Mouse (Mus musculus): ENCODE measurements around the gene Rbfox2.

Gene Rbfox2

DNA sequence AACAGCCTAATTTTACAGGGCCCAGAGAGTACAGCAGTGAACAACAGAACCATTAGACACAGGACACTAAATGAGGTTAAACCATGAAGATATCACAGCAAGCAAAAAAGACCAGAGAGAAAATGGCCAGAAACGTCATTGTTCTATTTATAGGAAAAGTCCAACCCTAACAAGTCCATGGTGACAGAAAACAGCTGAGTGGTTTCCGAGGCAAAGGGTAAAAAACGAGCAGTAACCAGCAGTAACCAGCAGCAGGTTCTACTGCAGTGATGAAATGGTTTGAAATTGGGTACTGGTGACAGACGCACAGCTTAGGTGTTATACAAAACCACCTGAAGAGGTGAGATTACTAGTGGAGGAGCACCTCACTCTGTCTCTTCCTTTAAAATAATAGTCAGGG, 72.5 kb downstream of the Rbfox2 start:
- DNase-seq (ENCODE audit: low spot score in 2 of 2) = no peak

DNA sequence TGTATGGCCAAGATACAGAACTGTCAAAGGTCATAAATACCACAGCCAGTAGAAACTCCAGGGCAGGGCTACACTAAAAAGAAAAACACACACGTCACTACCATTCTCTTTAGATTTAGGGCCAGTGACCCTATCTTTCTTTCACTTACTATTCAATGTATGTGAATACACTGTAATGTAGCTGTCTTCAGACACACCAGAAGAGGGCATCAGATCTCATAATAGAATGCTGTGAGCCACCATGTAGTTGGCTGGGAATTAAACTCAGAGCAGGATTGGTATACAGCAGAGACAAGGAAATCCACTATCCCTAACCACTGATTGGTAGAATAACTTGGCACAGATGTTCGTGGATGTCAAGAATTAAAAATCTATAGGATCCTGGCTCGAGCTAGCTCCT, 76.7 kb downstream of the Rbfox2 start:
- DNase-seq (ENCODE audit: low spot score in 2 of 2) = no peak

DNA sequence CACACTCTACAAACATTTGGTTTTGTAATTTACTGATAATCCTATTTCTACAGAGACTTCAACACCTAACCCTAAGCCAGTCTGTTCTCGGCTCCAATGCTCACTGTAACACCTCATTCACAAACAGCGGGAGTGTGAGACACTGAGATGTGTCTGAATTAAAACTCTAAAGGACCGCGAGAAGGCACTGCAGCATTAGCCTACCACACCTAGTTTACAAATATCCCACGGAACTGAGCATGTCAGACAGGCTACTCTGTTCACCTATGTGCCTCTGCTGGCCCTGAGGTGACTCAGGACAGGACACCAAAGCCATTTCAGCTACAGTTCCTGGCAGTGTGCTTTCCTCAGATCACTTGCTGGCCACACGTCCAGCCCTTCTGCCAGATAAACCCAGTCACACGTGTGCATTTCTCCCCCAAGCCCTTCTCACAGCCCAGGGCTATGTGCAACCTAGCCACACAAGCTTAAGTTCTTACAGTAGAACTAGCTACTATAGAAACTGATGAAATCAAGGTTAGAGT, 79.9 kb downstream of the Rbfox2 start:
- no peak for DNase-seq (ENCODE audit: low spot score in 2 of 2)

DNA sequence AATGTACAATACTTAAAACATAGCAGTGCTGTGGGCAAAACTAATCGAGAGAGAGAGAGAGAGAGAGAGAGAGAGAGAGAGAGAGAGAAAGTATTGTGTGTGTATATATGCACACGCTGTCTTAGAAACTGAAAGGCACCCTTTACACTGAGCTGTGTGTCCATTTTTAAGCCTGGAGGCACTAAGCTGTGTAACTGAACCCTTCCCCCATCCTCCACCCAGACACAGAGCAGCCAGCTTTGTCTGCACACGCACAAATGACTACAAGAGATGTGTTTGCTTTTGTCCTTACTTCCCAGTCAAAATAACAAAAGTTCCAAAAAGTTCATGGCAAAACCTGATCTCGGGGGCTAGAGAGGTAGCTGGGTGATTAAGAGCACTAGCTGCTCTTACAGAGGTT, 80.9 kb downstream of the Rbfox2 start:
- no peak for DNase-seq (ENCODE audit: low spot score in 2 of 2)

DNA sequence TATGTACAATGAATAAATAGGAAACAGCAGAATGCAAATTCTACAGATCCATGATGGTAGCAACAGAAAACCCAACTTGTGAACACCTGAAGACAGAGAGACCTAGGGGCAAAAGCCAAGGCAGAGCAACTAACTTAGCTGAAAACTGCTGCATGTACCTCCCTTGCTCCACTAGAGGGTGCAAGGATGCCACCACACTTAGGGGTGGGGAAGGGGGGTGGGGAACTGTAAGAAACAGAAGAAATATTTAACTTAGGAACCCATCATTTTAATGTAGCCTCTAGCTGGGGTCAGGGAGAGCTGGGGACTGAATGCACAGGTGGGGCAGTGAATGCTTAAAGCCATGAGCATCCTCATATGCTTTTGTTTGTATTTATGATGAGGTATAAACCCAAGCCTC, 81.5 kb downstream of the Rbfox2 start:
- DNase-seq (ENCODE audit: low spot score in 2 of 2) = no peak

DNA sequence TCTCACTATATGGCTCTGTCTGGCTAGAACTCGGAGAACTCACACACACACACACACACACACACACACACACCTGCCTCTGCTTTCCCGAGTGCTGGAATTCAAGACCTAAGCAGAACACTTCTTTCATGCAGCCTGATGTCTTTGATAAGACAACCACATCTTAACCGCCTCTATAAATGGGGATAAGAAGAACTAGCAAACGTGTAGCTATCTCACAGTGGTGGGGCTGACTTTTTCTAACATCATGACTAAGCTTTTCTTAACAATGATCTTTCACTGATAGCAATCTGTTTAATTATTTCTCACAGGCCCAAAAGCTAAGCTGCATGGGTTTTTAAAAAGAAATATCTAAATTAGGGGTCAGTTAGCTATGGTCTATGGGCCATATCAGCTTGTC, 86.0 kb downstream of the Rbfox2 start:
- no peak for DNase-seq (ENCODE audit: low spot score in 2 of 2)

DNA sequence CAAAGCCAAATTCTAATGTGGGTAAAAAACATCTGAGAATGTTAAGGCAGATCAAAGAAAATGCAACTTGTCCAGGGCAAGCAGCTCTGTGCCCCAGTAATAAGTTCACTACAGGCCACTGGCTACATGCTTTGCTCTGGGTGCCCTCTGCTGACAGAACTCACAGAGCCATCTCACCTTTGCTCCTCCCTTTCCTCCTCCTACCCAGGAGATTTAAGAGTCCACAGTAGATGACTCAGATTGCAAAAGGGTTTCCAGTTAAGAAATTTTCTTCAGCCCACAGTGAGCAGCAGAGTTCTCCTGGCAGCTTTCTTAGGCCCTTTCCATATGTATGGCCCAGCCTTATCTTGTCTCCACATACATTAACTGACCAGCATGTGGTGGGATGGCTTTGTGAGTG, 86.7 kb downstream of the Rbfox2 start:
- DNase-seq (ENCODE audit: low spot score in 2 of 2) = no peak

DNA sequence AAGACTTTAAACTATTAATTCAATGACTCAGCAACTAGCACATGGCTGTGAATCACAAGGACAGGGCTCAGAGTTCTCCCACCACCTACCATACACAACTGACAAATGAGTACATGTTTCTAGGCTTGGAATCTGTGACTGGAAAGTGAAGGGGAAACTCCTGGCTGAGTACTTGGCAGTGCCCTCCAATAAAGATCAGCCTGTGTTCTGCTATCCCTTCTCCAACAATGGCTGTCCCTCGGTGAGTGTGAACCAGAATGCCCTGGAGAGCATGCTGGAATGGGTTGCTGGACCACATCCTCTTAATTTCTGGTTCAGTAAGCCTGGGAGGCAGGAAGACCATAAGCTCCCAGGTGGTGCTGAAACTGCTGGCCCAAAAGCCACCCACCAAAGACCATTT, 87.2 kb downstream of the Rbfox2 start:
- DNase-seq (ENCODE audit: low spot score in 2 of 2) = no peak

DNA sequence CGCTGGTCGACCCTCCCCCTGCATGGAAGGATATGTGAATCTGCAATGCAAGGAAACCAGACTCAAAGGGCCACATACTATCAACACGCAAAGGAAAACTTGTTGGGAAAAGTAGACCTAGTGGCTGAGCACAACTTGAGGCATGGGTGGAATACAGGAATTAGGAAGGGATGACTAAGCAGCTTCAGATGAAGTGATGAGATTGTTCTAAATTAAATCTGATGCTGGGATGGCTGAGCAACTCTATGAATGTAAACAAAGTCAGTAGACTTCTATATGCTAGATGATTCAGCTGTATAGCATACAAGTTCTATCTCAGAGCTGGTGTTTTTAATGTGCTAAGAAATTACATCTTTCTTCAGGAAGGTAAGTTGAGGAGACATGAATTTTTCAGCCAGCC, 88.8 kb downstream of the Rbfox2 start:
- no peak for DNase-seq (ENCODE audit: low spot score in 2 of 2)

DNA sequence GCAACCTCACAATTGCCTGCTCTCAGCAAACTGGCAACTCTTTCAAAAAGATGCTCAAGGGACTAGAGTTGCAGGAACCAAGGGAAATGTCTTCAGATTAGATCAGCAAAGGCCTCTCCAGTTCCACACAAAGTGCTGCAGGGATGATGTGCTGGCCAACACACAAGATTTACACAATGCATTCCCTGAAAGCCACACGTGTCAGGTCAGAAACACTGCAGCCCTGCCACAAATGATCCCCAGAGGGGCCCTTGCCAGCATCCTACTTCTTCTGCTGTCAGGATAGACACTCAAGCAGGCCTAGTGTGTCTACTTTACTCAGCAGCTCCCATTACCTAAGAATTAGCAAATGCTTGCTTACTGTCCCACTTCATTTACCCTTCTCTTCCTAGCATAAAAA, 89.3 kb downstream of the Rbfox2 start:
- DNase-seq (ENCODE audit: low spot score in 2 of 2) = no peak

DNA sequence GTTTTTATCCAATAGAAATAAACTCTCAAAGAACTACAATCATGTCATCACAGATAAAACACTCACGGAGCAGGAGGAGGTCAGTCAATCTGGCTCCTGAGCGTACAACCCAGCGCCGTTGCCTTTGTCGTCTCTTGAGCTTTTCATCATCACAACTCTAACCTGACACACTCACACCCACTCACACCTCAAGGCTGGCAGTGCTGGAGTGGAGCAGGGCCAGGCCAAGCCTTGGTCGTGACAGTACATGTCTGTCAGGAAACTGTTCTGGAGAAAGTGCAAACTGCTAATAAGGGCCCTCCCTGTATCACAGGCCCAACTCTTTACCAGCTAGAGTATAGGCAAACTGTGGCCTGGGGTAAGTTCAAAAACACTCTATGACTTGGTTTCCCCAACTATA, 90.1 kb downstream of the Rbfox2 start:
- no peak for DNase-seq (ENCODE audit: low spot score in 2 of 2)

DNA sequence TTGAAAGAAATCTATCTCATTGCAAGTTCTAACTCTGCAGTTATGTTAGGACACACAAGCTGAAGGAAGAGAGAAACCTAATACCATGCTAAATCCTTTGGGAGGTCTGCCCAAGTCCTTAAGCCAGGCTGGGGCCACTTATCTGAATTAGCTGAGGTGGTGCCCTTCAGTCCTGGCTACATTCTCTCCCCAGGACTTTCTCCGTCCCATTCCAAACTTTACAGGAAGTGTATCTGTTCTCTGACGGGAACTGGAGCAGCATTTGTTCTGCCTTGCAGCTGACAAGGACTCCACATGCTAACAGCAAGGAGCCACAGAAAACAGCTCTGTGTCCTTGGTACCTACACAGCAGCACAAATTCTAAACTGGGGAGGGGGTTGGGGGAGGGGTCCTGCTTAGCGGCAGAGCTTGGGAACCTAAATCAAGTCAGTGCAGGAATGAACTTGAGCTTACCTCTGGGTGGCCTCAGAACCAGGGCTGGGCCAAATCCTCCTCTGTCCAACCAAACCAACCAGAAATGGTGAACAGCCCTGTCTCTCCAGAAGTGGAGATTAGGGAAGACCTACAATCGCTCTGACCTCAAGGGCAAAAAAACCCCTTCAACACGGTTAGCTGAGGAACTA, 91.5 kb downstream of the Rbfox2 start:
- no peak for DNase-seq (ENCODE audit: low spot score in 2 of 2)

DNA sequence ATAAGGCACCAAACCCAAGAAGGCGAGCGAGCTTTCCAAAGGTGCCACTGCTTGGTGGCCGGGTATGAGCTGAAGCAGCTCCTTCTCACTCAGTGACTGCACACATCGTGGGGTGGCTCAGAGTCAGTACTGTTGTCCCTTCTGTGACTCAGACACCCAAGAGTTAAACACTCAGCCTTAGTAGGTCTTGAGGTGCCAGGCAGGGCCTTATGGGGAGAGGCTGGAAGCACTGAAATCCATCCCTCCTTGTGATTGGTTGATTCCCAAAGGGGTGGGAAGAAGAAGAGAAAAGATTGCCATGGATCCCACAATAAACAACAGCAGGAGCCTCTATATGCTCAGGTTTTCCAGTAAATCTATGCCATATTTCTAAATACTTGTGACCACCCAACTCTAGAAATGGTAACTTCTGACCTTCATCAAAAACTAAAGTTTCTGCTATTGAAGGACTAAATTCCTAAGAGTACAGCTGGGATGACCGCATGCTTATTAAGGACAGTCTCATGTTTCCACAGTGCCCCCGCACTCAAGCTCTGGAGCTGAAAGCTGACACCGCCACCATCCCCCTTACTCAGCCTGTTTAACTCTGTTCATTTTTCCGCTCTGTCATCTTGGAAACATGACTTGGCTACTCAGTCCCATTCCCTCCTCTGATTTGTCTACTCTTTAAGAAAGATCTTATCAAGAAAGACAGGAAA, 92.2 kb downstream of the Rbfox2 start:
- no peak for DNase-seq (ENCODE audit: low spot score in 2 of 2)

DNA sequence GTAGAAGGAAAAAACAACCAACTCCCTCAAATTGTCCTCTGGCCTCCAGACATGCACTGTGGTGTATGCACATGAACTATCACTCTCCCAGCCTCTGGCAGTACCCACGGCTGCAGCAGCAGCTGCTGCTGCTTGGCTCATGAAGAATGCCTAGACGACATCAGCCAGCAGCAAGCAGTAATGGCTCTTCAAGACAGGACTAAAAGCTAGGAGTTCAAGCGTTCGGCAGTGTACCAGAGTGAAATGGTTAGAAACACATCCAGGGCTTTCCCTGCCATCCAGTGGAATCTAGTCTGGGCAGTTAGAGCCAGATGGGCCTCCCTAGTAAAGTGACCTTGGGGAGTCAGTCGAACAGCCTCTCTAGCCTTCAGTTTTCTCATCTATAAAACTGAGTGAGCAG, 93.0 kb downstream of the Rbfox2 start:
- no peak for DNase-seq (ENCODE audit: low spot score in 2 of 2)

DNA sequence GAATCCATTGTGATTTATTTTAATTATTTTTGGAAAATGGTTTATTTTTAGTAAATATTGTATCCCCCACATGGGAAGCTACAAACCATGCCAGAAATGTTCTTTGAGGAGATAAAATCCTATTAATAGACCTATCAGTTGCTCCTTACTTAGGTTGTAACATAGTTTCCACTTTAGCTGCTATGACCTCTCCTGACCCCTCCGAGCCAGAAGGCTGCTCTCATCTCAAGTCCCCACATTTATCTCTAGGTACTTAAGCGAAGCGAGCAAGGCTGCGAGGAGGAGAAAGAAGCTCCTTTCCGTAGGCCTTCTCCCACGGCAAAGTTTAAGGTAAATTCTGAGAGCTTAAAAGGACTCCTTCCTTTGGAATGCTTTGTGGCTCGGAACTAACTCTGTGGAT, 94.0 kb downstream of the Rbfox2 start:
- no peak for DNase-seq (ENCODE audit: low spot score in 2 of 2)

DNA sequence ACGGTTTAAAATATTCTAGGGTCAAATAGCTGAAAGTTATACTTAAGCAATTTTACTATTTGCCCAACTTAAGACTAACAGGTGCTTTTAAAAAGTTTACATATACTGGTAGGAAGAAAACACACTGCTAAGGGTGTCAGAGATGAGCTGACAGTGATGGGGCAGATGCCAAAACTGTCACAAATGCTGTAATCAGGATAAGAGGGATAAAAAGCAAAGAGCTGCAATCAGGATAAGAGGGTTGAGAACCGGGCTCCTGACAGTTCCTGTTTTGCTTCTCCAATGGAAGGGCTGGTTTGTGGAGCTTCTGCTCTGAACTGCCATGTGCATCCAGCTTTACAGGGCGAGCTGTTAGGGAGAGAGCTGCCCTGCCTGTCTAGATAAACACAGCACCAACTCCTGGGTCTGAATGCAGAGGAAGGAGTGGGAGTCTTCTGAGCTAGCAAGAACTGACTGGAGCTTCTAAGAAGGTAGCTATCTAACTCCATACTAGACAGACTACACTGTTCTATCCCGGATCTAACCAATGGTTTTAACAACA, 94.5 kb downstream of the Rbfox2 start:
- DNase-seq (ENCODE audit: low spot score in 2 of 2) = no peak

DNA sequence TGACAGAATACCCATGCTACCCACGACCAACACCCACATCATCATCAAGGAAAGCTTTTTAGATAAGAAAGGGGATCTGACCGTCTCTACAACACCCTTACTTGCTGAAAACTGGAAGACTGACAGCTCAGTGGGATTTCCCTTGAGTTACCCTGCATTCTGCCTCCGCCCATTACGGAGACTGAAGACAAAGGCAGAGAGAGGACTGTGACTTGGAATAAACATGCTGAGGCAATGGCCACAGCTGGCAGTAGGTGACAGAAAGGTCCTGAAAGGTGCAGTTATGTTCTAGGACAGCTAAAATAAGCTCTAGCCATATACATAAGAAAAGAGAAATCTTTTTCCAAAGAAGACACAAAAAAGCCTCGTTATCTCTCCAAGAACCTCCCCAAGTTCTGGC, 99.8 kb downstream of the Rbfox2 start:
- DNase-seq (ENCODE audit: low spot score in 2 of 2) = no peak

DNA sequence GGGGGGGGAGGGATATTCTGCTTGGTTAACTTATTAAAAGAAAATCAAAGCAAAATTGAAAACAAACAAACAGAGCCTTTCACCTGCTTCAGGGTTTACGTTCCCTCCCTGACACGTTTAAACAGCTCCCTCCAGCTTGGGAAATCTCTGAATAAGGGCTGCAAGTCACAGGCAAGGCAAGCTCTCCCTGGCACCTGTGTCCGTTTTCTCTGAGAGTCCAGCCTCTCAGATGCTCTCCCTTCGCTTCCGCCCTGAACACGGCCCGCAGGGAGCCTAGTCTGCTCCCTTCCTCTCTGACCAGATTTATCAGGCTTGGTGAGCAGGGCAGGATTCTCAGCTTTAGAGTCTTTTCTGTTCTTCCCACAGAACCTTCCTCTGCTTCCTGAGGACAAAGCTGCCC, 101.9 kb downstream of the Rbfox2 start:
- DNase-seq (ENCODE audit: low spot score in 2 of 2) = no peak

DNA sequence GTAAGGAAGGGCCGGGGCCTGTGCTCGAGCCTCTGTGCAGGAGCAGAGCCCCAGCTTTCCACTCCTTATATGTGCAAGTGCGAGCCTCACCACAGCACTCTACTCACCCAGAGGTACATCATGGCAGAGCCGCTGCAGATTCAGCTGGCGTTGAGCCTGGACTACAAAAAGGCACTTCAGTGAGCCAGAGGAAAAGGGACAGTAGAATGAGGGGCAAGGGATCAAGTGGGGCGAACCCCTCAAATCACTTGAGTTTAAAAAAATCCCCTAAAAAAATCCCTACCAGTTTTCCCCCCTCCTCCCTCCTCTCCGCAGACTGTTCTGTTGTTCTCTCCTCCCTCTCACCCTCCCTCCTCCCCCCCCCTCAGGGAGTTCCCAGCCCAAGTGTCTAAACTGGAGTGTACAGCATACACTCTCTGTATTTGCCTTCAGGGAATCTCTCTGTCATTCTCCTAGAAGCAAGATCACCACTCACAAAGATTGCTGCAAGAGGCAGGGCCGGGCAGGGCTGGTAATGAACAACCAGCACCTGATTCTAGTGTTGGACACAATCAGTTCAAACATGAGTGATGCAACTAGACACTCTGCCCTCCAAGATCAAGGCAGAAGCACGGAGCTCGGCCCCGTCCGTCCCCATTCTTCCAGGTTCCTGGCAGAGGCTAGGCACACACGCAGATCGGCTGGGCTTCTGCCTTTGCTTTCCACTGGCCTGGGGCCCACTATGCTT, 103.4 kb downstream of the Rbfox2 start:
- DNase-seq (ENCODE audit: low spot score in 2 of 2) = no peak

DNA sequence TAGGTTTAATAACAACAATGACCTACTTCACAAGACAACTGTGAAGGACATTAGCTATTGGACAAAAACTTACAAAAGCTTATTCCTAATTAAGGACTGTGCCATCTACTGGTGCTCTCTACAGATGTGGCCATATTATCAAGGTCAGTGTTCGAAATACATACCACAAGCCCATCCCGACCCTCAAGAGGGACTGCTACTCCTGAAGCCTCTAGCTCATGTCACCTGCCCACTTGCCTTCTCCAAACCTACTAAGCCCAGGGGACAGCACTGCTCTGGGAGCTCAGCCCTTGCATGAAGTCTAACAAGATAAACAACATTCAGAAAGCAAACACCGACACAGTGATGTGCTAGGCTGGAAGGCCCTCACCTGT, 103.9 kb downstream of the Rbfox2 start:
- DNase-seq (ENCODE audit: low spot score in 2 of 2) = no peak

DNA sequence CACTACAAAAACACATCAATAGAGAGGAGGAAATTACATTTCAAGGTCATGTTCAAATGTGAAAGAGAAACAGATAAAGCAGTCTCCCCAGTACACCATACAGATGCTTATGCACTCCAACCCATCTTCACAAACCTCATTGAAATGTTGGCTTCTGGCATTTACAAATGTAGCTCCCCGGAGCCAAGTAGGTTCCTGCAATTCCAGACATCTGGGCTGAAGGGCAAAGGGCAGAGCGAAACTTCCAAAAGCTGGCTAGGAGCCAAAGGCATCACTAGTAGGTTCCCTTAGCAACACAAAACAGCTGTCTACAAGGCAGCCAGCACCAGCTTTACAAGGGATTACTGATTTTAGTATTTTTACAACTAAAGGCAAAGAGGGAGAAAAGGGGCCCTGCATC, 104.6 kb downstream of the Rbfox2 start:
- peak in 1 of 2 experiments; percentile 41 for DNase-seq (ENCODE audit: low spot score in 2 of 2)

DNA sequence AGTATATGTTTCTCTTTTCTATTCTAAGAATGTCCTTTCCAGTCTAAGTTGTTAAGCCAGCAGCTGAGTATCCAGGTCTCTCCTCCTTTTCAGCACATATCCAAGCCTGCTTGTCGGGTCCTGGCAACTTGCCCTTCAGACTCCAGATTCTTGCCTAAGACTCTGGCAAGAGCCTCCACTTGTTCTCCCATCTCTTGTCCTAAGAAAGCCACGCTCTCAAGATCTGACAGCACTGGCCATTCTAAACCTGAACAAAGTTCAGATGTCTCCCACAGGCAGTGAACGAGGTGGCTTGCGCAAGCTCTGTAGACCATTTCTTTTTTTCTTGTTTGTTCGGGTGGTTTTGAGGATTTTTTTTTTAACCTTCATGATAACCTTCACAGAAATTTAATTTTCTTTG, 110.0 kb downstream of the Rbfox2 start:
- DNase-seq (ENCODE audit: low spot score in 2 of 2) = peak; percentile 62 to 74

DNA sequence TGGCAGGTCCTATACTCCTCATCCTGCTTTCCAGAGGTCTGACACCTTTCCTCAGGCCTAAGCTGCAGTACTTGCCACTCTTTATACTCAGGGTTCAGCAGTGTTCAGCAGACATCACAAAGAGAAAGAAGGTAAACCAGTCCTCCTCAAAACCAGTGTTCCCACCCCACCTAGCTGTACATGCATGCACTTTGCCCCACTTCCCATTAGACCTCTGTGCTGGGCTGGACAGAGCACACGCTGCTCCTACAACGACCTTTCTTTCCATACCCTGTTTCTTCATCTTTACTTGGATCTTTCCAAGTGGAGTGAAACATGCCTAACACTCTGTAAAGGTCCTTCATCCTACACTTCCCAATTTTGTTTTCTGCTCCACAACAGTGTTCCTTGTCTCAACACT, 110.8 kb downstream of the Rbfox2 start:
- DNase-seq (ENCODE audit: low spot score in 2 of 2) = no peak
